Mouse (Mus musculus) gastrocnemius, adult 18-20 months (tissue): ENCODE results near the gene C730034F03Rik. TPM values are rescaled to one million over a fixed set of nuclear protein-coding genes. Genes with fewer than 3 reads are reported as not detected.
"Not testable (repeated sequence)": the region's sequence is repeated elsewhere in the genome, so short reads cannot be mapped to it uniquely, and the experiment has no call there.

ENCODE experiments used
- DNase-seq: peaks from one replicate; pipeline ENCODE4 v3.0.0; 2021; ENCODE audit warnings: low spot score
- long read RNA-seq, 2 experiments: library from polyadenylated mRNA; stranded (forward); transcript quantifications; one replicate each; pipeline ENCODE4 v2.0.0; 2021
- total RNA-seq, 2 experiments: library from RNA; stranded (reverse); gene quantifications; 2 replicates each; pipeline ENCODE4 v1.2.3; 2021

C730034F03Rik gene
- under 1 TPM; 0.23 to 0.28 TPM for total RNA-seq
- long read RNA-seq, experiment 1, result 0 reads
- long read RNA-seq, experiment 2, result 0 reads

- peak; percentile 91 for DNase-seq
Observed at GRCm38 (mm10) chr15:89429352-89430221, at the start of gene C730034F03Rik, which contains the start of the genes Gm44502 and Chkb. Gene C730034F03Rik, plus strand, starts transcription at chr15:89429589. Gene Gm44502, minus strand, starts transcription at chr15:89429696. Gene Chkb, minus strand, starts transcription at chr15:89429908.

- no peak for DNase-seq
Observed at GRCm38 (mm10) chr15:89384617-89385016, 44.8 kb upstream of the C730034F03Rik start, which contains the start of gene Klhdc7b. Gene Klhdc7b, plus strand, starts transcription at chr15:89384917.

GRCm38 (mm10) chr15:89387127-89387526 is 42.3 kb upstream of the C730034F03Rik start:
- no peak for DNase-seq

GRCm38 (mm10) chr15:89390081-89390480 is 39.3 kb upstream of the C730034F03Rik start:
- DNase-seq, result no peak

- no peak for DNase-seq
Observed at GRCm38 (mm10) chr15:89396883-89397282, 32.5 kb upstream of the C730034F03Rik start.

- no peak for DNase-seq
Observed at GRCm38 (mm10) chr15:89398146-89398545, 31.2 kb upstream of the C730034F03Rik start.

- no peak for DNase-seq
Observed at GRCm38 (mm10) chr15:89399716-89400115, 29.7 kb upstream of the C730034F03Rik start.

GRCm38 (mm10) chr15:89402471-89402870 is 26.9 kb upstream of the C730034F03Rik start:
- no peak for DNase-seq

- no peak for DNase-seq
Observed at GRCm38 (mm10) chr15:89404831-89405623, 24.4 kb upstream of the C730034F03Rik start.

- DNase-seq, result no peak
Observed at GRCm38 (mm10) chr15:89406691-89407090, 22.7 kb upstream of the C730034F03Rik start.

- no peak for DNase-seq
Observed at GRCm38 (mm10) chr15:89410118-89410517, 19.3 kb upstream of the C730034F03Rik start, which contains the start of gene Syce3. Gene Syce3, minus strand, starts transcription at chr15:89410503.

GRCm38 (mm10) chr15:89415282-89415681 is 14.1 kb upstream of the C730034F03Rik start:
- DNase-seq, result peak; percentile 49

GRCm38 (mm10) chr15:89421938-89422337 is 7.5 kb upstream of the C730034F03Rik start:
- DNase-seq, result no peak

GRCm38 (mm10) chr15:89424621-89425020 is 4.8 kb upstream of the C730034F03Rik start:
- no peak for DNase-seq

GRCm38 (mm10) chr15:89425711-89426121 is 3.7 kb upstream of the C730034F03Rik start, which contains the start of gene Cpt1b:
Gene Cpt1b, minus strand, starts transcription at chr15:89425863.
- peak; percentile 86 for DNase-seq

GRCm38 (mm10) chr15:89426716-89427115 is 2.7 kb upstream of the C730034F03Rik start:
- peak; percentile 40 for DNase-seq

- no peak for DNase-seq
Observed at GRCm38 (mm10) chr15:89428136-89428790, 1.1 kb upstream of the C730034F03Rik start.

- no peak for DNase-seq
Observed at GRCm38 (mm10) chr15:89428821-89429351, 503 bp upstream of the C730034F03Rik start.

GRCm38 (mm10) chr15:89430341-89430740 is 952 bp downstream of the C730034F03Rik start:
- no peak for DNase-seq

- not testable (repeated sequence) for DNase-seq
Observed at GRCm38 (mm10) chr15:89430771-89431170, 1.4 kb downstream of the C730034F03Rik start.

GRCm38 (mm10) chr15:89431271-89431670 is 1.9 kb downstream of the C730034F03Rik start:
- no peak for DNase-seq
